Mouse (Mus musculus) heart, postnatal 0 days (tissue): ENCODE results near the gene Pxk.

Source experiments
- CTCF ChIP-seq: IDR thresholded peaks from 2 replicates; pipeline ENCODE4 v1.5.1; 2016; ENCODE audit warnings: antibody characterized with exemption, control low read depth, low read depth
- EP300 ChIP-seq: IDR thresholded peaks from 2 replicates; pipeline ENCODE4 v1.6.1; 2016; ENCODE audit warnings: antibody characterized with exemption, low read depth

GRCm38 (mm10) chr14:8190556-8190955 is 92.5 kb downstream of the Pxk start:
- TF ChIP-seq CTCF (no peak), EP300 (no peak)
